Mouse (Mus musculus) C2C12 (cell line): Measurements from ENCODE around the gene Gprc5d. TPM values are rescaled to one million over a fixed set of nuclear protein-coding genes. Genes with fewer than 3 reads are reported as not detected.

Source experiments
- H3K27me3 ChIP-seq: one replicate; pipeline ENCODE4 v1.6.1; 2011; ENCODE audit not compliant: control insufficient read depth, insufficient read depth, insufficient read length
- H3K36me3 ChIP-seq: one replicate; pipeline ENCODE4 v1.6.1; 2011; ENCODE audit not compliant: control insufficient read depth, insufficient read depth
- H3K4me3 ChIP-seq: one replicate; pipeline ENCODE4 v1.5.1; 2011; ENCODE audit warnings: mild to moderate bottlenecking, control low read depth; ENCODE audit not compliant: poor library complexity, insufficient read depth, severe bottlenecking
- H3K79me2 ChIP-seq: one replicate; pipeline ENCODE4 v1.6.1; 2011; ENCODE audit not compliant: control insufficient read depth, insufficient read depth
- H3K79me3 ChIP-seq: one replicate; pipeline ENCODE4 v1.6.1; 2011; ENCODE audit warnings: low read depth, control low read depth
- H3ac ChIP-seq: one replicate; pipeline ENCODE3; 2011; ENCODE audit warnings: low read depth; ENCODE audit not compliant: control insufficient read depth, insufficient read length
- CEBPB ChIP-seq: IDR thresholded peaks from one replicate; pipeline ENCODE4 v1.6.1; 2011; ENCODE audit warnings: low read depth, mild to moderate bottlenecking, control low read depth, moderate library complexity
- CTCF ChIP-seq: IDR thresholded peaks from one replicate; pipeline ENCODE4 v1.5.1; 2011; ENCODE audit not compliant: control insufficient read depth, insufficient read depth, insufficient read length
- FOSL1 ChIP-seq: IDR thresholded peaks from one replicate; pipeline ENCODE4 v1.8.0; 2011; ENCODE audit warnings: mild to moderate bottlenecking, low read length; ENCODE audit not compliant: poor library complexity, insufficient read depth, severe bottlenecking
- MAX ChIP-seq: IDR thresholded peaks from one replicate; pipeline ENCODE4 v1.6.1; 2011; ENCODE audit warnings: mild to moderate bottlenecking, control low read depth
- MYOD1 ChIP-seq: IDR thresholded peaks from one replicate; pipeline ENCODE4 v1.6.1; 2011; ENCODE audit warnings: low read depth; ENCODE audit not compliant: control insufficient read depth, insufficient read length
- MYOG ChIP-seq: IDR thresholded peaks from one replicate; pipeline ENCODE4 v1.6.1; 2011; ENCODE audit not compliant: control insufficient read depth, insufficient read length; ENCODE audit errors: extremely low read depth
- USF1 ChIP-seq: IDR thresholded peaks from one replicate; pipeline ENCODE4 v1.6.1; 2011; ENCODE audit warnings: low read depth, mild to moderate bottlenecking, control low read depth, moderate library complexity
- polyA plus RNA-seq: library from polyadenylated mRNA; unstranded; fragments of >200 nt; fragmentation: generic; extraction: Trizol; gene quantifications from one replicate; pipeline ENCODE4 v1.2.1, GENCODE M21; 2012; ENCODE audit warnings: missing spikeins

The Gprc5d gene
- polyA plus RNA-seq, 1 experiment = not detected

DNA sequence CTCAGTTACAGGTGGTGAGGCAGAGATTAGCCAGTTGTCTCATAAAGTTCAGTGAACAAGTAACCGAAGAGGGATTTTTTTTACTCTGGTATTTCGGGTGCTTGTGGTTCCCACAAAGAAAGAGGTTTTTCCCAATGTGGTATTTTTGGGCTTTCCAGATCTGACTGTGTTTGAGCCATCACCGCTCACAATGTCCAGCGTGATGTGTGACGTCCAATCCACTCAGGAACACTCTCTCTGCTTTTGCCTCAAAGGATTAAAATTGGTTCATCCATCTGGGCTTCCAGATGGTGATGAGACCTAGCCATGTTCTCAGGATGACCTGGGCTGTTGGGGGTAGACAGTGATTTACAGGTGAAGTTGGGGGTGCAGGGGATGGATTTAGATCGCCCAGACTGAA lies 11.1 kb downstream of the Gprc5d start:
- Histone ChIP-seq H3K27me3 (no peaks in the 10 kb centered on the region), H3K79me2 (no peaks in the 10 kb centered on the region), H3K79me3 (no peaks in the 10 kb centered on the region), H3K36me3 (no peaks in the 10 kb centered on the region), H3ac (no peak overlapping the region), H3K4me3 (no peak overlapping the region)
- TF ChIP-seq FOSL1 (no peak), USF1 (no peak), MYOG (no peak), MYOD1 (no peak), CEBPB (no peak), MAX (no peak)

DNA sequence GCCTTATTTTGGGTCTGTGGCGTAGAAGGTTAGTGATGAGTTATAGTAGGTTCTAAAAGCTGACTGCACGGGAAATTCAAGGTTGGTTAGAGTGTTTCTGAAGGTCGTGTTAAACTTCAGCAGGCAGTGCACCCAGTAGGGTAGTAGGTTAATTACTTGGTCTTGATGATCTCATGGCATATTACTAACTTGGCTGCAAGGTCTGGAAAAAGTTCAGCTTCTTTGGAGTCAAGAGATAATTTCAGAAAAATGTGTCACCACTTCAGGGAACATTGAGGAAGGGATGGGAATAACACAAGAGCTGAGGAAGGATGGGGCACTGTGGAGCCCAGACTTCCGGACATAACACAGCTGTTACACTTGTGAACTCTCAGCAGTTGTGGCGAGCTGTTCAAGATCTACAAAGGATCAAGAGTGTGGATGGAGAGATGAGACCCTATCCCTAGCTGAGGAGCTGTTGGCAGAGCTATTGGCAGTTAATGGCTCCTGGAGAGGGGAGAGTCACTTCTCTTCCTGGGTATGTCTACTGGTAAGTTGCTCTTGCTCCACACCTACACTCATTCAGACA lies 15.3 kb downstream of the Gprc5d start:
- H3K4me3 ChIP-seq = no peak overlapping the region
- no peaks in the 10 kb centered on the region for H3K79me2 ChIP-seq
- TF ChIP-seq CEBPB (no peak), MYOD1 (no peak), CTCF (no peak), FOSL1 (no peak), MAX (no peak), MYOG (no peak), USF1 (no peak)
- no peaks in the 10 kb centered on the region for H3K36me3 ChIP-seq
- no peaks in the 10 kb centered on the region for H3K79me3 ChIP-seq
- no peaks in the 10 kb centered on the region for H3K27me3 ChIP-seq
- H3ac ChIP-seq = no peak overlapping the region

DNA sequence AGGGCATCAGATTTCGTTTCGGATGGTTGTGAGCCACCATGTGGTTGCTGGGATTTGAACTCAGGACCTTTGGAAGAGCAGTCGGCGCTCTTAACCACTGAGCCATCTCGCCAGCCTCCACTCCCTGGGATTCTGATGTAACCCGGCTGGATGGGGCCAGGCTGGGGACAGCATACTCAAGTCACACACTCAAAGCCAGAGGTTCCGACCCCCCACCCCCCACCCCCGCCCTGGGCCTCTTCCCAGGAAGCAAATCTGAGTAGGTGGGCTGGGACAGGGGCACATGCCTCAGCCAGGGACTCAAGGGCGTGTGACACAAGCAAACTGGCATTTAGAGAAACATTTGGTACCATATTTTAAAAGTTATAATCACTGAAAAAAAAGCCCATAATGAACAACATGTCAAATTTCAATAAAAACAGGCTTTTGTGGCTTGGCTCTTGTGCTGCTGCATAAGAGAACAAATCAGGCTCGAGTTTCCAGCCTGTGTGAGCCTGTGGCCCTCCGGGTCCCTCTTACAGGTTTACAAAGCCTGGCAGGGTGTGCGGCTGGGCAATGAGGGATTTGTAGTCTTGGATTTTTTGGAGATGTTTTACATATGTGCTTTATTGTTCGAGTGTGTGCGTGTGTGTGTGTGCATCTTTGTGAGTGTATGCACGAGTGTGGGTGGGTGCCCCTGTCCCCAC lies 17.2 kb downstream of the Gprc5d start:
- TF ChIP-seq MYOG (no peak), CEBPB (no peak), MYOD1 (no peak), FOSL1 (no peak), MAX (no peak), CTCF (no peak), USF1 (no peak)
- Histone ChIP-seq H3ac (no peak overlapping the region), H3K4me3 (no peak overlapping the region), H3K79me2 (no peaks in the 10 kb centered on the region), H3K27me3 (no peaks in the 10 kb centered on the region), H3K36me3 (no peaks in the 10 kb centered on the region), H3K79me3 (no peaks in the 10 kb centered on the region)

DNA sequence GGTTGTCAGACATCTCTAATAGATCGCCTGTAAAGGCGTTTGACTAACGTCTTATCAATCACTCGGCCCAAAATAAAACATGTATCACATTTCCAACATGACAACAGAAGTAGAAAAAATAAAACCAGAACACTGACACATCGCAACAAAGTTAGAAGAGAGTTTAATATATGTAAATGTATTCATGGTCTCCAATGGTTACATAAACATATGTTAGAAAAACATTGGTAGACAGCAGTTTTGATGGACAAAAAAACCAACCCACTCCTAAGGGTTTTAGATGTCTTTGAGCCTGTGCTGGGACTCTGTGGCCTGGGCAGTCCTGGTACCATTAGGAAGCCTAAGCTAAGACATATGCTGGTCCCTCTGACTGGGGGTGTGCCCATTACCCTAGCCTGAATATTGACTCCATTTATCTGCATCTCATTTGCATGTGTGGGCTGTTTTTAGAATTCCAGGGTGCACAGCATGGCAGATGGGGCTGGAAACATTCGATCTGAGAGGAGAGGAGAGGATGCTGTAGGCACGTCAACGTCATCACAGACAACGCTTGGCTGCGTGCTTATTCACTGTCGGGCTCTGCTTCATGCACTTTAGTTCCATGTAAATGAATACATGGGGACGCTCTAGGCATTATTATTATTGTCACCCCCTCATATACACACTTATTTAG lies 25.1 kb downstream of the Gprc5d start:
- Histone ChIP-seq H3K27me3 (no peaks in the 10 kb centered on the region), H3K79me2 (no peaks in the 10 kb centered on the region), H3K36me3 (no peaks in the 10 kb centered on the region), H3ac (no peak overlapping the region), H3K79me3 (no peaks in the 10 kb centered on the region), H3K4me3 (no peak overlapping the region)
- TF ChIP-seq MYOD1 = no peak
- TF ChIP-seq MAX = no peak
- TF ChIP-seq CTCF = no peak
- TF ChIP-seq CEBPB = no peak
- no peak for TF ChIP-seq MYOG
- TF ChIP-seq FOSL1 = no peak
- no peak for TF ChIP-seq USF1

DNA sequence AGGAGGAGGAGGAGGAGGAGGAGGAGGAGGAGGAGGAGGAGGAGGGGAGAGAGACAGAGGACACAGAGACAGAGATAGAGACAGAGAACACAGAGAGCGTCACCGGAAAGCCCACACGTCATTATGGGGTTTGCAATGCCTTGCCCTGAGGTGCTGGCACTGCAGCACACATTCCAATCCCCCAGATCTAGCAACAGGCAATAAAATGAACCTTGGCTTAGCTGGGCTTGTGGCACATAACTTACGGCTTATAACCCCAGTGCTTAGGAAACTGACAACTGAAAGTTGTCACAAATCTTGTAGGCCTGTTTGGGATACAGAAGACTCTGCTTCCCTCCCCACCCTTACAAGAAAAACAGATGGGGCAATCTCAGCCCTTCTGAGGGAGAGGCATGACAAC lies 27.4 kb downstream of the Gprc5d start:
- TF ChIP-seq CTCF (no peak), MYOD1 (no peak)
- no peaks in the 10 kb centered on the region for H3K27me3 ChIP-seq
- H3ac ChIP-seq = no peak overlapping the region
- no peak overlapping the region for H3K4me3 ChIP-seq
- H3K79me3 ChIP-seq = no peaks in the 10 kb centered on the region
- no peaks in the 10 kb centered on the region for H3K79me2 ChIP-seq
- no peaks in the 10 kb centered on the region for H3K36me3 ChIP-seq

DNA sequence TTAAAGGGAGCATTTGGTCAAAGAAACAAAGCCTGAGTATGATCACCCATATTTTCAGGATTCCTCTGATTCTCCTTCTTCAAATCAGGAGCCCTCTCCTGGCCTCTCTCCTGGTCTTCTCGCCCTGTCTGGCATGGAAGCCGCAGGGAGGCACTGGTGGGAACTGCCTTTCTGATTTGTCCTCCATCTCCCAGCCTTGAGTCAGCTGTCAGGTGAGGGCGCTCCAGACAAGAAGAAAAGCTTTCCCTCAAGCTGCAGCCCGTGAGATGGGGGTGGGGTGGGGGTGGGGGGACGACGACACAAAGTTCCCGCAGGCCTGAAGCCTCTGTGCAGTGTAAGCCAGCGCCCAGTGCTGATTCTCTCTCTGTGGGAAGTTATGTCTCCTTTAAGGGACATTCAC lies 28.3 kb downstream of the Gprc5d start:
- TF ChIP-seq CEBPB (no peak), CTCF (peak; percentile 38), USF1 (no peak), MYOD1 (no peak)
- no peak overlapping the region for H3K4me3 ChIP-seq
- no peaks in the 10 kb centered on the region for H3K79me3 ChIP-seq
- peaks cover under 1% of the 10 kb centered on the region for H3K36me3 ChIP-seq
- H3K79me2 ChIP-seq = no peaks in the 10 kb centered on the region
- no peak overlapping the region for H3ac ChIP-seq
- no peaks in the 10 kb centered on the region for H3K27me3 ChIP-seq
